Mouse (Mus musculus): ENCODE measurements around the gene Cgref1. TPM values are rescaled to one million over a fixed set of nuclear protein-coding genes. Genes with fewer than 3 reads are reported as not detected.

The Cgref1 gene
- total RNA-seq, 1 experiment: 14.7 TPM

DNA sequence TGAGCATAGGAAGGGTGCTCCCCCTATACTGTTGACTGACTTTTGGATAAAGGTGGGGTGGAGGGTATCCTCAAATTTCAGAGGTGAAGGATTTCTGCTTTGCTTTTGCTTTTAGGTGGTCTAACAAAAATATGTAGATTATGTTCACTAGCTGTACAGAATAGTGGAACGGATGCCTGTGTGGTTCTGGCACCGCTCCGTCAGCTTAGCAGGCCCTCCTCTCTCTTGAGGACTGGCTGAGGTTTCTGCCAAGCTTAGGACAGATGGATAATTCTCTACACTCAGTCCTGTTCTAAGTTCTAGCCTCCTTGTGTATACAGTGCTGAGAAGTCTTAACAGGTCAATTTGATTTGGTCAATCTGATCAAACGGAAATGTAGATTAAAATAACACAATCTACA lies 5.1 kb upstream of the Cgref1 start:
- H3K4me1 ChIP-seq (ENCODE audit: control insufficient read depth in 2 of 2, insufficient read depth in 2 of 2, low read length in 2 of 2, poor library complexity in 1 of 2): peaks cover 0 to 5% of the 10 kb centered on the region in 2 experiments; a peak in 2 of 4 replicates
- peak overlapping the region; percentile 87; the same call in 1 of the 2 replicates for H3K9ac ChIP-seq (ENCODE audit: insufficient read depth, low read depth, low read length, poor library complexity, severe bottlenecking)
- no peak for DNase-seq (ENCODE audit: low read depth, low spot score)
- no peak for TF ChIP-seq ZC3H11A (IDR thresholded peaks at IDR 0.05; ENCODE audit: borderline replicate concordance, low read depth, low read length)
- TF ChIP-seq MAFK (IDR thresholded peaks at IDR 0.05; ENCODE audit: insufficient read depth, low read depth, low read length): no peak
- no peak for TF ChIP-seq HCFC1 (IDR thresholded peaks at IDR 0.05; ENCODE audit: borderline replicate concordance, insufficient read depth, low read length)
- TF ChIP-seq CHD2 (IDR thresholded peaks at IDR 0.05; ENCODE audit: low read depth, low read length): no peak
- TF ChIP-seq ZNF384 (IDR thresholded peaks at IDR 0.05; ENCODE audit: low read depth, low read length): no peak
- in situ Hi-C loops (cut with MboI; ENCODE audit: low sequenced_read_pairs in 2 of 2, unreplicated experiment in 2 of 2): no loop called here
- no peaks in the 10 kb centered on the region for H3K9me3 ChIP-seq (ENCODE audit: control insufficient read depth, insufficient read depth, low read depth, low read length)
- no peak overlapping the region for H3K27ac ChIP-seq (ENCODE audit: insufficient read depth, low read depth, low read length, poor library complexity, severe bottlenecking)
- H3K4me3 ChIP-seq (ENCODE audit: insufficient read depth in 1 of 2, low read depth in 1 of 2, low read length in 2 of 2, poor library complexity in 1 of 2, severe bottlenecking in 1 of 2): peak overlapping the region; percentile 76 to 84
- H3K36me3 ChIP-seq (ENCODE audit: control insufficient read depth, insufficient read depth, low read length, poor library complexity, severe bottlenecking): peaks cover 23% of the 10 kb centered on the region

GRCm38 (mm10) chr5:30949654-30950326 lies 4.4 kb upstream of the Cgref1 start:
- in situ Hi-C loops (cut with MboI; ENCODE audit: low sequenced_read_pairs in 2 of 2, unreplicated experiment in 2 of 2): loop anchor here in 1 of 2 experiments (25.0 kb wide), 1 partner anchor 137 kb away; the partner anchor contains the start of gene Mapre3

GRCm38 (mm10) chr5:30948620-30949019 lies 3.2 kb upstream of the Cgref1 start:
- DNase-seq (ENCODE audit: low read depth, low spot score): no peak
- no peaks in the 10 kb centered on the region for H3K9me3 ChIP-seq (ENCODE audit: control insufficient read depth, insufficient read depth, low read depth, low read length)
- H3K4me1 ChIP-seq (ENCODE audit: control insufficient read depth in 2 of 2, insufficient read depth in 2 of 2, low read length in 2 of 2, poor library complexity in 1 of 2): peaks cover 0 to 5% of the 10 kb centered on the region in 2 experiments; a peak in 2 of 4 replicates
- no peak overlapping the region for H3K9ac ChIP-seq (ENCODE audit: insufficient read depth, low read depth, low read length, poor library complexity, severe bottlenecking)
- TF ChIP-seq CHD2 (IDR thresholded peaks at IDR 0.05; ENCODE audit: low read depth, low read length) (no peak), HCFC1 (IDR thresholded peaks at IDR 0.05; ENCODE audit: borderline replicate concordance, insufficient read depth, low read length) (no peak), MAFK (IDR thresholded peaks at IDR 0.05; ENCODE audit: insufficient read depth, low read depth, low read length) (no peak), ZNF384 (IDR thresholded peaks at IDR 0.05; ENCODE audit: low read depth, low read length) (no peak), ZC3H11A (IDR thresholded peaks at IDR 0.05; ENCODE audit: borderline replicate concordance, low read depth, low read length) (no peak)
- no peak overlapping the region for H3K4me3 ChIP-seq (ENCODE audit: insufficient read depth in 1 of 2, low read depth in 1 of 2, low read length in 2 of 2, poor library complexity in 1 of 2, severe bottlenecking in 1 of 2)
- in situ Hi-C loops (cut with MboI; ENCODE audit: low sequenced_read_pairs in 2 of 2, unreplicated experiment in 2 of 2): loop anchor here in 1 of 2 experiments (25.0 kb wide), 1 partner anchor 136 kb away; the partner anchor contains the start of gene Mapre3
- H3K36me3 ChIP-seq (ENCODE audit: control insufficient read depth, insufficient read depth, low read length, poor library complexity, severe bottlenecking): peaks cover 7% of the 10 kb centered on the region
- H3K27ac ChIP-seq (ENCODE audit: insufficient read depth, low read depth, low read length, poor library complexity, severe bottlenecking): no peak overlapping the region

More at GRCm38 (mm10) chr5:30949654-30950326, 4.4 kb upstream of the Cgref1 start:
- peaks cover 0 to 5% of the 10 kb centered on the region in 2 experiments; a peak in 2 of 4 replicates for H3K4me1 ChIP-seq (ENCODE audit: control insufficient read depth in 2 of 2, insufficient read depth in 2 of 2, low read length in 2 of 2, poor library complexity in 1 of 2)
- no peaks in the 10 kb centered on the region for H3K9me3 ChIP-seq (ENCODE audit: control insufficient read depth, insufficient read depth, low read depth, low read length)
- peak; percentile 88 for DNase-seq (ENCODE audit: low read depth, low spot score)
- no peak for TF ChIP-seq ZC3H11A (IDR thresholded peaks at IDR 0.05; ENCODE audit: borderline replicate concordance, low read depth, low read length)
- no peak for TF ChIP-seq ZNF384 (IDR thresholded peaks at IDR 0.05; ENCODE audit: low read depth, low read length)
- TF ChIP-seq MAFK (IDR thresholded peaks at IDR 0.05; ENCODE audit: insufficient read depth, low read depth, low read length): no peak
- TF ChIP-seq CHD2 (IDR thresholded peaks at IDR 0.05; ENCODE audit: low read depth, low read length): no peak
- TF ChIP-seq HCFC1 (IDR thresholded peaks at IDR 0.05; ENCODE audit: borderline replicate concordance, insufficient read depth, low read length): no peak
- H3K27ac ChIP-seq (ENCODE audit: insufficient read depth, low read depth, low read length, poor library complexity, severe bottlenecking): no peak overlapping the region; the same call in 1 of the 2 replicates
- peaks cover 17% of the 10 kb centered on the region for H3K36me3 ChIP-seq (ENCODE audit: control insufficient read depth, insufficient read depth, low read length, poor library complexity, severe bottlenecking)
- peak overlapping the region; percentile 76 to 84 for H3K4me3 ChIP-seq (ENCODE audit: insufficient read depth in 1 of 2, low read depth in 1 of 2, low read length in 2 of 2, poor library complexity in 1 of 2, severe bottlenecking in 1 of 2)
- peak overlapping the region; percentile 87 for H3K9ac ChIP-seq (ENCODE audit: insufficient read depth, low read depth, low read length, poor library complexity, severe bottlenecking)

GRCm38 (mm10) chr5:30944344-30944743 lies 1.0 kb downstream of the Cgref1 start:
- TF ChIP-seq HCFC1 (IDR thresholded peaks at IDR 0.05; ENCODE audit: borderline replicate concordance, insufficient read depth, low read length): no peak
- no peak for TF ChIP-seq ZNF384 (IDR thresholded peaks at IDR 0.05; ENCODE audit: low read depth, low read length)
- no peak for TF ChIP-seq ZC3H11A (IDR thresholded peaks at IDR 0.05; ENCODE audit: borderline replicate concordance, low read depth, low read length)
- no peak for TF ChIP-seq CHD2 (IDR thresholded peaks at IDR 0.05; ENCODE audit: low read depth, low read length)
- no peak for TF ChIP-seq MAFK (IDR thresholded peaks at IDR 0.05; ENCODE audit: insufficient read depth, low read depth, low read length)
- in situ Hi-C loops (cut with MboI; ENCODE audit: low sequenced_read_pairs in 2 of 2, unreplicated experiment in 2 of 2): loop anchor here in 1 of 2 experiments (25.0 kb wide), 1 partner anchor 132 kb away; the partner anchor contains the start of gene Mapre3
- Histone ChIP-seq H3K36me3 (ENCODE audit: control insufficient read depth, insufficient read depth, low read length, poor library complexity, severe bottlenecking) (no peaks in the 10 kb centered on the region), H3K9ac (ENCODE audit: insufficient read depth, low read depth, low read length, poor library complexity, severe bottlenecking) (no peak overlapping the region), H3K9me3 (ENCODE audit: control insufficient read depth, insufficient read depth, low read depth, low read length) (no peaks in the 10 kb centered on the region), H3K27ac (ENCODE audit: insufficient read depth, low read depth, low read length, poor library complexity, severe bottlenecking) (no peak overlapping the region), H3K4me3 (ENCODE audit: insufficient read depth in 1 of 2, low read depth in 1 of 2, low read length in 2 of 2, poor library complexity in 1 of 2, severe bottlenecking in 1 of 2) (no peak overlapping the region), H3K4me1 (ENCODE audit: control insufficient read depth in 2 of 2, insufficient read depth in 2 of 2, low read length in 2 of 2, poor library complexity in 1 of 2) (peaks cover 0 to 3% of the 10 kb centered on the region in 2 experiments; a peak in 1 of 4 replicates)
- no peak for DNase-seq (ENCODE audit: low read depth, low spot score)
